Mouse (Mus musculus): ENCODE results near the gene Gm7030. TPM values are rescaled to one million over a fixed set of nuclear protein-coding genes. Genes with fewer than 3 reads are reported as not detected.

Gm7030 gene
- not detected in 2 replicates for polyA plus RNA-seq (2012; rRNA removed)

DNA sequence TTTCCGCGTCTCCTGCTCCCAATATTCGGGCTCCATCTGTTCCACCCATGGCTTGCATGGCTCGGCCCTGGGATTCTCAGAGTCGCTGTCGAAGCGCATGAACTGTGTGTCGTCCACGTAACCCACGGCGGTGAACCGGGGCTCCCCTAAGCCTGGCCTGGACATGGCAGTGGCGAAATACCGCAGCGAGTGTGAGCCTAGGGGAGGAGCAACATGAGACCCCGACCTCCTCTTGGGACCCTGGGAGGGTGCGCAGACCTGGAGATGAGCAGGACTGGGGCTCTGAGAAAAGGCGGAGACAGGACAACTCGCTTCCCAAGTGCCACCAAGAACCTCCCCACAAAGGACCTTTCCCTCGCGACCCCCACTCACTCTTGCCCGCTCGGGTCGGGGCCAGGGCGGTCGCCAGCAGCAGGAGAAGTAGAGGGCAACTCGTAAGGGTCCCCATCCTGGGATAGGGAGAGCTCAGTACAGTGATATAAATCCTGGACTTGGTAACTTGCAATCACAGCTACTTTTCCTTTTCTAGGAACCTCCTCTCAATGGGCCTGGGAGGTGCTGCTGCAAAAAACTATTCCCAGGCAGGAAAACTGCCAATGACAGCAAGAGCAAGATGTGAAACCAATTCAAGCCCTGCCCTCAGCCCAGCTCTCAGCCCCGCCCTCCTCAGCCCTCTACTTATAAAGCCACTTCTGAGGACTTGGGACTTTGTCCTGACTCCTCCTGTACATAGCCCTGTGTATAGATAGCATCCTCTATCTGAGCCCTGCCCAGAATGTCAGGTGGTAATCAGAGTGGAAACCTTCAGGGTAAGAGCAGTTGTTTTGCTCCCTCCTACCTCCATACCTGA is at the start of gene Gm7030:
Gene Gm7030 (minus strand): TSS at position 458 of the 850 bp plus-strand sequence.

DNA sequence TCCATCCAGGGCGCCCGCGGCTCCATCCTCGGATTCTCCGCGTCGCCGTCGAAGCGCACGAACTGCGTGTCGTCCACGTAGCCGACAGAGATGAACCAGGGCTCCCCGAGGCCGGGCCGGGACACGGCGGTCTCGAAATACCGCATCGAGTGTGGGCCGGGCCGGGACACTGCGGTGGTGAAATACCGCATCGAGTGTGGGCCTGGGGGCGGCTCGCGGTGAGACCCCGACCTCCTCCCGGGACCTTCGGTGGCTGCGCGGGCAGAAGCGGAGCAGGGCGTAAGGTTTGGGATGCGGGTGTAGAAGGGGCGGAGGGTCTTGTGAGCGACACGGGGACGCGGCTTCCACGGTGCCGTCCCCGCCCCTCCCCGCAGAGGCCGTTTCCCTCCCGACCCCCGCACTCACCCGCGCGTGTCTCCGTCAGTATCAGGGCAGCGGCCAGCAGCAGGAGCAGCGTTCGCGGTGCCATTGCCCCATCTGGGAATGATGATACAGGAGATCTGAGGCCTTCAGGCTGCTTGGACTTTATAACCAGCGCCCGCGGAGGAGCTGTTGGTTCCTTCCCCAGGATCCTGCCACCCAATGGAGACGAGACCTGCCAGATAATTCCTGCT is 38.9 kb upstream of the Gm7030 start, which contains the start of gene Gm8909:
Gene Gm8909 (minus strand): TSS at position 499 of the 614 bp plus-strand sequence.

GRCm38 (mm10) chr17:36121352-36122020 is 7.7 kb downstream of the Gm7030 start, which contains the start of gene Gm19684:
Gene Gm19684, plus strand, starts transcription at chr17:36121678.

Other genes with a start within 250 kb of the Gm7030 start
- gene Dhx16, start 249.6 kb downstream of the Gm7030 start, polyA plus RNA-seq (2012; rRNA removed): 62.9 and 66.5 TPM in 2 replicates
- gene 2310061I04Rik, start 232.0 kb downstream of the Gm7030 start, polyA plus RNA-seq (2012; rRNA removed): 76.7 and 87.7 TPM in 2 replicates
- 501 and 522 TPM in 2 replicates for gene Atat1, start 219.3 kb downstream of the Gm7030 start, polyA plus RNA-seq (2012; rRNA removed)
- 47.1 and 48.5 TPM in 2 replicates for gene Mrps18b, start 213.0 kb downstream of the Gm7030 start, polyA plus RNA-seq (2012; rRNA removed)
- 51.1 and 51.8 TPM in 2 replicates for gene Ppp1r10, start 213.0 kb downstream of the Gm7030 start, polyA plus RNA-seq (2012; rRNA removed)
- gene Abcf1, start 159.7 kb downstream of the Gm7030 start, polyA plus RNA-seq (2012; rRNA removed): 102 and 109 TPM in 2 replicates
- 37.6 and 47.2 TPM in 2 replicates for gene Gnl1, start 149.6 kb downstream of the Gm7030 start, polyA plus RNA-seq (2012; rRNA removed)
- gene Prr3, start 149.2 kb downstream of the Gm7030 start, polyA plus RNA-seq (2012; rRNA removed): 58.4 and 64.9 TPM in 2 replicates
- 0.39 and 0.44 TPM in 2 replicates for gene H2-T24, start 108.9 kb downstream of the Gm7030 start, polyA plus RNA-seq (2012; rRNA removed)
- 8.6 and 10.6 TPM in 2 replicates for gene H2-T23, start 96.6 kb downstream of the Gm7030 start, polyA plus RNA-seq (2012; rRNA removed)
- 8.4 and 13.7 TPM in 2 replicates for gene H2-T22, start 86.7 kb downstream of the Gm7030 start, polyA plus RNA-seq (2012; rRNA removed)
- not detected in 2 replicates for gene Gm6034, start 86.5 kb downstream of the Gm7030 start, polyA plus RNA-seq (2012; rRNA removed)
- 0.05 TPM in 1 of 2 replicates, not detected in the other for gene Gm11127, start 71.1 kb downstream of the Gm7030 start, polyA plus RNA-seq (2012; rRNA removed)
- not detected in 2 replicates for gene Gm19684, start 7.7 kb downstream of the Gm7030 start, polyA plus RNA-seq (2012; rRNA removed)
- gene Gm8909, start 39.1 kb upstream of the Gm7030 start, polyA plus RNA-seq (2012; rRNA removed): not detected in 2 replicates
- not detected in 2 replicates for gene H2-T3, start 60.9 kb upstream of the Gm7030 start, polyA plus RNA-seq (2012; rRNA removed)
- gene Rpp21, start 128.6 kb upstream of the Gm7030 start, polyA plus RNA-seq (2012; rRNA removed): 84.7 and 93.7 TPM in 2 replicates
- gene Trim39, start 142.8 kb upstream of the Gm7030 start, polyA plus RNA-seq (2012; rRNA removed): 54.5 and 56.0 TPM in 2 replicates
- not detected in 2 replicates for gene H2-M10.2, start 157.1 kb upstream of the Gm7030 start, polyA plus RNA-seq (2012; rRNA removed)
- gene H2-M10.1, start 196.7 kb upstream of the Gm7030 start, polyA plus RNA-seq (2012; rRNA removed): not detected in 2 replicates
- gene H2-M10.3, start 239.0 kb upstream of the Gm7030 start, polyA plus RNA-seq (2012; rRNA removed): not detected in 2 replicates